Mouse (Mus musculus) erythroblast, embryonic 14.5 days (primary cell): ENCODE measurements around the gene Nop58.

ENCODE experiments used
- GATA1 ChIP-seq: IDR thresholded peaks from 2 replicates; pipeline ENCODE4 v1.6.1; 2012; ENCODE audit warnings: low read length, inconsistent platforms, mixed read lengths
- TAL1 ChIP-seq: IDR thresholded peaks from 3 replicates; pipeline ENCODE4 v1.6.1; 2012; ENCODE audit warnings: low read length, inconsistent platforms, mixed read lengths

GRCm38 (mm10) chr1:59762208-59762607, 77.4 kb downstream of the Nop58 start:
- TF ChIP-seq TAL1, result no peak
- no peak for TF ChIP-seq GATA1
